Mouse (Mus musculus) thymus, adult 2 months (tissue): ENCODE results near the gene Prr15.

ENCODE experiments used
- CTCF ChIP-seq: fragments of 200-500 bp; IDR thresholded peaks from 2 replicates; pipeline ENCODE4 v1.5.1; 2012; ENCODE audit warnings: mild to moderate bottlenecking, control low read depth, low read length, moderate library complexity, borderline replicate concordance; ENCODE audit not compliant: control insufficient read depth, poor library complexity, insufficient read depth; ENCODE audit errors: extremely low read depth
- POLR2A ChIP-seq: fragments of 200-500 bp; IDR thresholded peaks from 2 replicates; pipeline ENCODE4 v1.6.1; 2012; ENCODE audit warnings: mild to moderate bottlenecking, low read length, control low read depth, moderate library complexity; ENCODE audit not compliant: control insufficient read depth, poor library complexity, insufficient read depth; ENCODE audit errors: extremely low read depth

GRCm38 (mm10) chr6:54283299-54283698 is 42.3 kb upstream of the Prr15 start:
- TF ChIP-seq CTCF: no peak
- TF ChIP-seq POLR2A: no peak
